Mouse (Mus musculus) erythroblast, embryonic 14.5 days (primary cell): ENCODE data around the gene Tspo2. TPM values are rescaled to one million over a fixed set of nuclear protein-coding genes. Genes with fewer than 3 reads are reported as not detected.
A peak's percentile ranks its signal among the peaks of the same experiment; 100 is the strongest.

Source experiments
- H3K27me3 ChIP-seq: 2 replicates; pipeline ENCODE4 v1.6.1; 2012; ENCODE audit warnings: inconsistent platforms; ENCODE audit not compliant: control insufficient read depth
- H3K36me3 ChIP-seq: 2 replicates; pipeline ENCODE4 v1.6.1; 2012; ENCODE audit warnings: mild to moderate bottlenecking, inconsistent platforms; ENCODE audit not compliant: control insufficient read depth
- H3K4me1 ChIP-seq: 2 replicates; pipeline ENCODE4 v1.6.1; 2012; ENCODE audit warnings: inconsistent platforms; ENCODE audit not compliant: control insufficient read depth
- H3K4me3 ChIP-seq: replicated peaks from 2 replicates; pipeline ENCODE3; 2012; ENCODE audit warnings: moderate library complexity, mild to moderate bottlenecking, inconsistent platforms
- H3K9me3 ChIP-seq: 2 replicates; pipeline ENCODE4 v1.6.1; 2012; ENCODE audit warnings: low read length, inconsistent platforms, mixed read lengths; ENCODE audit not compliant: control insufficient read depth
- GATA1 ChIP-seq: IDR thresholded peaks from 2 replicates; pipeline ENCODE4 v1.6.1; 2012; ENCODE audit warnings: low read length, inconsistent platforms, mixed read lengths
- TAL1 ChIP-seq: IDR thresholded peaks from 3 replicates; pipeline ENCODE4 v1.6.1; 2012; ENCODE audit warnings: low read length, inconsistent platforms, mixed read lengths
- polyA plus RNA-seq: library from polyadenylated mRNA; stranded (reverse); fragments of >175 nt; gene quantifications from 2 replicates; pipeline ENCODE4 v1.2.3, GENCODE M21; 2012

The Tspo2 gene
- 34.5 and 96.9 TPM in 2 replicates for polyA plus RNA-seq

DNA sequence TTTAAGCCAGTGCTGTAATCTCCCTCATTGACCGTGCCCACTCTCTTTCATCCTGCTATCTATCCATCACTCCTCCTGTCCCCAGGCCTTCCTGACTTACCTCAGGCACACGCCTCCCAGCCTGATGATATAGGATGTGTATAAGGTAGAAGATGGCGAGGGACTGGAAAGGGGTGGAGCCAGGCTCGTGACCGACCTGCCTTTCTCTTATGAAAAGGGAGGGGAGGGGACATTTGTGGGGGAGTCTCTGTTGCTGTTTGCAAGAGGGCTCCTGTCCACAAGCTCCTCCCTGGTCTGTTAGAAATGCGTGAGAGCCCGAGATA lies at the start of gene Tspo2:
Tspo2 (minus strand) TSS at position 170 of the 323 bp plus-strand sequence.
- Histone ChIP-seq H3K4me3 (peak within 1 kb of the TSS; percentile 65), H3K27me3 (no peaks in the 10 kb centered on the region), H3K9me3 (no peaks in the 10 kb centered on the region), H3K4me1 (peaks cover 97% of the 10 kb centered on the region), H3K36me3 (peaks cover 48% of the 10 kb centered on the region)
- no peak for TF ChIP-seq GATA1
- no peak for TF ChIP-seq TAL1

DNA sequence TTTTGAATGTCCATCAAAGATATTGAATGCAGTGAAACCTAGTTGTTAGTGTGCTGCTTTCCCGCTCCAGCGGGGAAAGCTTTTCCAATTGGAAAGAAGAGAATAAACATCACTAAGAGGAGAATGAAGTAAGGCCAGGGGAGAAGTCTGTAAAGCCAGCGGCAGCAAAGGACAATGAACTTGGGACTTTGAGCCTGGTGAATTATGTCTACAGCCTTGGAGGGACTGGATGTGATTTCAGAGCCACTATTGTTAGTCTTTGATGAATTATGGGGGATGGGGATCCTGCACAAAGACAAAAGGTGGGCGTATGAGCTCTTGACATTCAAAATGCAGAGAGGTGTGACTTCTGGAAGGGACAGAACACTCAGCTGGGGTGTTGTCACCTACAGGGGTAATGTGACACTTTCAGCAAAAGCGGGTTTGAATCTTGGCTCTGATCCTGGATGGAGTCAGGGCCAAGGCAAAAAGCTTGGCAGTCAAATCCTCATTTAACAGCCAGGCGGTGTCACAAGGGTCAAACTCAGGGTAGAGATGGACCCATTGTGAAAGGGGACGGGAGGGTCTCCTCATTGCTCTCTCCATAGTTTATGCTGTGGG lies 49.6 kb upstream of the Tspo2 start:
- no peak for TF ChIP-seq TAL1
- TF ChIP-seq GATA1: no peak
- H3K4me1 ChIP-seq: no peaks in the 10 kb centered on the region
- H3K4me3 ChIP-seq: no peak overlapping the region
- H3K9me3 ChIP-seq: no peaks in the 10 kb centered on the region
- H3K36me3 ChIP-seq: no peaks in the 10 kb centered on the region
- no peaks in the 10 kb centered on the region for H3K27me3 ChIP-seq

DNA sequence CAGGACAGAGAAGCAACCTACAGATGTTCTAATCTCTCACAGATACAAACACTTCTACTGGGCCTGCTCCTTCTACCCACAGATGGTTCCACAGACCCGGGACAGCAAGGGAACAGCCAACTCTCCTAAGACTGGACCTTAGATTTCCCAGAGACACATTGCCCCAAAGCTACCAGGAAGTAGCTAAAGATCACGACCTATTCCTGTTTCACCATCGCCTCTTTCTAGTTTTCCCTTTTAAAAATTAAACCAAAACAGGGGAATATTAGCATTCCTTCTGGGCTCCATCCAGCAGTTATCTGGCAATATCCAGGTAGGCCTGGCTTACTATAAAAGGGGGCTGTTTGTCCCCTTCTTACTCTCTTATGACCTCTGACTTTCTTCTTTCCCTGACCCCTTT lies 46.7 kb upstream of the Tspo2 start:
- H3K27me3 ChIP-seq: no peaks in the 10 kb centered on the region
- H3K36me3 ChIP-seq: no peaks in the 10 kb centered on the region
- H3K4me1 ChIP-seq: no peaks in the 10 kb centered on the region
- H3K9me3 ChIP-seq: no peaks in the 10 kb centered on the region
- TF ChIP-seq GATA1: no peak
- TF ChIP-seq TAL1: no peak
- H3K4me3 ChIP-seq: no peak overlapping the region

DNA sequence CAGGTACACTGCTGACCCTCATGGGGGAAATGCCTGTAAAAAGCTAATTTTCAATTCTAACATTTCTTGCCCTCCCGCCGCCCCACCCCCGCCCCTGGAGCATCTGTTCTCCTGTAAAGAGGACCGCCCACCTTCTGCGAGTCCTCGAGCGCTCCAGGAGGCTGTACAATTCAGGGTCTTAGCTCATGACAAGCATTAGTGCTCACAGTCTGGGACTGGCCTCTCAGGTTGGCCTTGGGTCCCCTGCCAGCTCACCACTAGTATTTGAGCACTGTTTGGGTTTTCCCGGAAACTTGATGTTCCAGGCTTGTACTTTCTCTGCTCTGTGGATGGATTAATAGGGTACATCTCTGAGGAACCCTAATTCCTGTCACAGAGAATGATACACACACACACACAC lies 42.7 kb upstream of the Tspo2 start:
- H3K4me1 ChIP-seq: no peaks in the 10 kb centered on the region
- no peaks in the 10 kb centered on the region for H3K36me3 ChIP-seq
- no peak overlapping the region for H3K4me3 ChIP-seq
- no peaks in the 10 kb centered on the region for H3K27me3 ChIP-seq
- H3K9me3 ChIP-seq: no peaks in the 10 kb centered on the region; the same call in 1 of the 2 replicates
- TF ChIP-seq TAL1: no peak
- no peak for TF ChIP-seq GATA1

DNA sequence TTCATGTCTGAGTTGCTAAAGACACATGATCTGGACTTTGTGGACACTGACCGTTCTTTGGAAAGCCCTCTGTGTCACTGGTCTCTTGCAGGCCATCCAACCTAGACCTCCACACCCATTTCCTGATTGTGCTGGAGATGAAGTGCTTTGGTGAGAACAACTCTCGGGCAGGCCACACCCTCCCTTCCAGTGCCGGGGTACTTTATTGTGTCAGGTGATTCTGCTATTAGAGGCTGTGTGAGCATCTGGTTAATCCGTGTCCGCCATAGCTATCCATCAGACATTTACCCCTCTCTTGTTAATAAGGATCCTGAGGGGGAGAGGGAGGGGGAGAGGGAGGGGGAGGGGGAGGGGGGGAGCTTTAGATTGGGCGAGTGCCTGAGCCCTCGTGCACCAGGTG lies 42.3 kb upstream of the Tspo2 start:
- no peaks in the 10 kb centered on the region for H3K27me3 ChIP-seq
- no peak overlapping the region for H3K4me3 ChIP-seq
- TF ChIP-seq TAL1 (no peak), GATA1 (no peak)
- no peaks in the 10 kb centered on the region for H3K4me1 ChIP-seq
- H3K36me3 ChIP-seq: no peaks in the 10 kb centered on the region
- H3K9me3 ChIP-seq: no peaks in the 10 kb centered on the region; the same call in 1 of the 2 replicates

DNA sequence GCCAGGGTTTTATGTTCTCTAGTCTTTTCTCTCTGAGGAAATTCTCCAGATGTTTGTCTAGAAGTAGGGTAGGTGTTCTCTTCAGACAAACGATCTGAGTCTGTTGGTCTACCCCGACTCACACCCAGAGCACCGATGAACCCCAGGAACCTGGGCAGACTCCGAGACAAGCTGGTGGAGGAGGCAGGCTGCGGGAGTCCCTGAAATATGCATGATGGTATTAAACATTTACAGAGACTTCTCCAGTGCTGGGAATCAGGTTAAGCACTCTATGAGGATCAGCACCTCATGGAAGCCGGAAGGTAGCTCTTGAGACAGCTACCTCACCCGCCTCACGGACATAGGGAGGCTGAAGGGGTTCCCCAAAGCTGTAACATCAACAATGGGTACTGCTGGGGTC lies 41.3 kb upstream of the Tspo2 start:
- no peaks in the 10 kb centered on the region; the same call in 1 of the 2 replicates for H3K9me3 ChIP-seq
- H3K4me3 ChIP-seq: no peak overlapping the region
- no peak for TF ChIP-seq TAL1
- no peak for TF ChIP-seq GATA1
- no peaks in the 10 kb centered on the region for H3K27me3 ChIP-seq
- H3K36me3 ChIP-seq: no peaks in the 10 kb centered on the region
- H3K4me1 ChIP-seq: no peaks in the 10 kb centered on the region

DNA sequence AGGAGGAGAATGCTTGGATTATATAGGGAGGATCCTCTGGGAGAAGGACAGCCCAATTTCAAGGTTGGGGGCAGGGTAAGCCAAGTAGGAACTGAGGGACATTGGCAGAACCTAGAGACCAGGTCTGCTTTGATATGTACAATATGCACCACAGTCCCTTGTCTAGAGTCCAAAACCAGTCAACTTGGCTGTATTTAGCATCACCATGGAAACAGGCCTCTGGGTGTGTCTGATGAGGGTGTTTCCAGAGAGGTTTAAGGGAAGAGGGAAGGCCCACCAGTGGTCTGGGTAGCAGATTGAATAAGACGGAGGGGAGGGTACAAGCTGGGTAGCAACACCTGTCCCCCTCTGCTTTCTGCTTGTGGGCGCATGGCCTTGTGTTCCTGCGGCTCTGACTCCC lies 38.1 kb upstream of the Tspo2 start:
- no peak for TF ChIP-seq TAL1
- TF ChIP-seq GATA1: no peak
- H3K4me3 ChIP-seq: no peak overlapping the region
- H3K27me3 ChIP-seq: no peaks in the 10 kb centered on the region
- H3K9me3 ChIP-seq: no peaks in the 10 kb centered on the region; the same call in 1 of the 2 replicates
- H3K36me3 ChIP-seq: no peaks in the 10 kb centered on the region
- no peaks in the 10 kb centered on the region for H3K4me1 ChIP-seq

DNA sequence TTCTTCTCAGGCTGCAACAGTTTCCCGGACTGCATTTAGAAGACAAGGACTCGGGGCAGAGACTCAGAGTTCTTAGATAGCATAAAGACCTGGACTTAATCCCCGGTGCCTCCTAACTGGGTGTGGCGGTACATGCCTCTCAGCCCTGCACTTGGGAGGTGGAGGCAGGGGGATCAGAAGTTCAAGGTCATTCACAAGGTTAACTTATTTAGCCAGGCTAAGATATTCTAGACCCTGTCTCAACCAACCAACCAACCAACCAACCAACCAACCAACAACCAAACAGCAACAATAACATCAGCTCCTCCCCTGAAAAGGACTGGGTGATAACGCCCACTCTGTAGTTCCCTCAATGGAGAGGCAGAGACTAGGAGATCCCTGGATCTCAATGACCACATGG lies 32.9 kb upstream of the Tspo2 start:
- Histone ChIP-seq H3K27me3 (no peaks in the 10 kb centered on the region), H3K36me3 (no peaks in the 10 kb centered on the region), H3K4me1 (peaks cover 5% of the 10 kb centered on the region), H3K9me3 (no peaks in the 10 kb centered on the region), H3K4me3 (no peak overlapping the region)
- TF ChIP-seq GATA1 (no peak), TAL1 (no peak)

DNA sequence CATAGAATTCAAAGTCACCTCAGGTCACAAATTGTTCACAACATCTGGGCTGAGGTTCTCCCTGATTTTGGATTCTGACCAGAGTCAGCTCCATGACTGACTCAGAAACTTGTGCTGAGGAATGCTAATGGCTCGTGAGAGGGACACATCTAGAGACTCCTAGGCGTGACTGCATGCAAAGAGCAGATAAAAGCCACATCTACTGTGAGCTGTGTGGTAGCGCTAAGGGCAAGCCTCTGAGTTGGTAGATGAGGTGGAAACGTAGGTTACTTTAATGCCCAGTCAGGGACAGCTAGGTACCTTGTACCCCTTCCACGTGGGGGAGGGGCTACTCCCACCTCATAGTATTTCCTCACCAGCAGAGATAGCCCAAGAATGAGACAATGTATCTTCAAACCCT lies 32.4 kb upstream of the Tspo2 start:
- Histone ChIP-seq H3K4me3 (no peak overlapping the region), H3K27me3 (no peaks in the 10 kb centered on the region), H3K9me3 (no peaks in the 10 kb centered on the region), H3K36me3 (no peaks in the 10 kb centered on the region), H3K4me1 (peaks cover 5% of the 10 kb centered on the region)
- no peak for TF ChIP-seq TAL1
- no peak for TF ChIP-seq GATA1

DNA sequence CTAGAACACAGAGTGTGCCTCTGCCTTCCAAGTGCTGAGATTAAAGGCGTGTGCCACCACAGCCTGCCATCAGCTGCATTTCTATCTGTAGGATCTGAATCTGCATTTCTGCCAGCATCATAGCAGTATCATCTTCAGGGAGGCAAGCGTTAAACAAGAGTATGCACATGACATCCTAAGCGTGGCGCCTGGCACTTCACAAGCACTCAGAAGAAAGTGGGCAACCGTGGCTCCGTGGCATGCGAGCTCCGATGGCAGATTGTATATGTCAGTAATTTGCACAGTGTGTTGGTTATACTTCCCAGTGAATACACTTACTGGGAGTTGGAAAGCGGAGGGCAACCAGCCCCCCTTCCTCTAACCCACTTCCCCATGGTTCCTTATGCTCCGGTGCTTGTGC lies 28.6 kb upstream of the Tspo2 start:
- TF ChIP-seq GATA1: no peak
- TF ChIP-seq TAL1: no peak
- Histone ChIP-seq H3K9me3 (no peaks in the 10 kb centered on the region), H3K4me3 (no peak overlapping the region), H3K4me1 (peaks cover 5% of the 10 kb centered on the region), H3K36me3 (no peaks in the 10 kb centered on the region), H3K27me3 (no peaks in the 10 kb centered on the region)
